Mouse (Mus musculus) ES-Bruce4 (cell line): ENCODE results near the gene Xndc1. TPM values are rescaled to one million over a fixed set of nuclear protein-coding genes. Genes with fewer than 3 reads are reported as not detected.
A peak's percentile ranks its signal among the peaks of the same experiment; 100 is the strongest.

Source experiments
- H3K27ac ChIP-seq: 2 replicates; pipeline ENCODE4 v1.5.1; 2012; ENCODE audit warnings: low read length, inconsistent platforms; ENCODE audit not compliant: insufficient read depth
- H3K27me3 ChIP-seq: 2 replicates; pipeline ENCODE4 v1.6.1; 2012; ENCODE audit warnings: mild to moderate bottlenecking, low read length, inconsistent platforms; ENCODE audit not compliant: control insufficient read depth, poor library complexity, insufficient read depth, severe bottlenecking
- H3K36me3 ChIP-seq: 2 replicates; pipeline ENCODE4 v1.6.1; 2012; ENCODE audit warnings: inconsistent platforms, mild to moderate bottlenecking, low read length, moderate library complexity; ENCODE audit not compliant: control insufficient read depth, poor library complexity, insufficient read depth, severe bottlenecking
- H3K4me1 ChIP-seq: one replicate; pipeline ENCODE4 v1.8.1; 2011; ENCODE audit warnings: low read length; ENCODE audit not compliant: control insufficient read depth, insufficient read depth
- H3K4me3 ChIP-seq: 2 replicates; pipeline ENCODE4 v1.5.1; 2011; ENCODE audit warnings: low read depth, mild to moderate bottlenecking, low read length
- H3K9ac ChIP-seq: 2 replicates; pipeline ENCODE4 v1.6.1; 2012; ENCODE audit warnings: low read depth, mild to moderate bottlenecking, inconsistent platforms; ENCODE audit not compliant: poor library complexity, severe bottlenecking
- H3K9me3 ChIP-seq: replicated peaks from 2 replicates; pipeline ENCODE4 v1.6.1; 2012; ENCODE audit warnings: mild to moderate bottlenecking, low read length, inconsistent platforms; ENCODE audit not compliant: control insufficient read depth, poor library complexity, insufficient read depth, severe bottlenecking
- CTCF ChIP-seq: IDR thresholded peaks from one replicate; pipeline ENCODE4 v1.8.1; 2011; ENCODE audit warnings: low read depth, low read length
- EP300 ChIP-seq: IDR thresholded peaks from 2 replicates; pipeline ENCODE4 v1.6.1; 2011; ENCODE audit warnings: low read depth, low read length; ENCODE audit not compliant: insufficient read depth
- POLR2A ChIP-seq: IDR thresholded peaks from one replicate; pipeline ENCODE4 v1.8.1; 2011; ENCODE audit warnings: low read length; ENCODE audit not compliant: insufficient read depth
- polyA plus RNA-seq: library from polyadenylated mRNA; stranded (reverse); fragments of >200 nt; gene quantifications from 2 replicates; pipeline ENCODE4 v1.2.4, GENCODE M21; 2011; ENCODE audit warnings: low read depth; ENCODE audit not compliant: missing spikeins, insufficient read depth, insufficient read length

Xndc1 gene
- polyA plus RNA-seq, 1 experiment: 54.2 TPM

GRCm38 (mm10) chr7:102104126-102104525, 38.8 kb downstream of the Xndc1 start:
- H3K9ac ChIP-seq: no peak overlapping the region
- no peaks in the 10 kb centered on the region for H3K27me3 ChIP-seq
- TF ChIP-seq POLR2A: no peak
- no peak for TF ChIP-seq EP300
- no peak for TF ChIP-seq CTCF
- H3K4me1 ChIP-seq: peaks cover 9% of the 10 kb centered on the region
- H3K27ac ChIP-seq: no peak overlapping the region
- H3K9me3 ChIP-seq: no peaks in the 10 kb centered on the region
- H3K4me3 ChIP-seq: no peak overlapping the region
- no peaks in the 10 kb centered on the region for H3K36me3 ChIP-seq

- H3K36me3 ChIP-seq: no peaks in the 10 kb centered on the region
- peak overlapping the region; percentile 59 for H3K4me3 ChIP-seq
- peaks cover 3% of the 10 kb centered on the region for H3K4me1 ChIP-seq
- H3K9me3 ChIP-seq: no peaks in the 10 kb centered on the region
- no peak for TF ChIP-seq EP300
- TF ChIP-seq POLR2A: no peak
- TF ChIP-seq CTCF: peak; percentile 45
- H3K9ac ChIP-seq: peak overlapping the region; percentile 67
- no peaks in the 10 kb centered on the region for H3K27me3 ChIP-seq
- no peak overlapping the region for H3K27ac ChIP-seq
These were observed 41.4 kb downstream of the Xndc1 start for GRCm38 (mm10) chr7:102106700-102107141.

GRCm38 (mm10) chr7:102108206-102108605, 42.9 kb downstream of the Xndc1 start:
- no peak overlapping the region for H3K4me3 ChIP-seq
- no peak overlapping the region for H3K27ac ChIP-seq
- H3K4me1 ChIP-seq: no peaks in the 10 kb centered on the region
- no peaks in the 10 kb centered on the region for H3K27me3 ChIP-seq
- H3K9me3 ChIP-seq: no peaks in the 10 kb centered on the region
- H3K36me3 ChIP-seq: no peaks in the 10 kb centered on the region
- TF ChIP-seq EP300 (no peak), CTCF (no peak), POLR2A (no peak)
- H3K9ac ChIP-seq: no peak overlapping the region

GRCm38 (mm10) chr7:102109171-102109570, 43.9 kb downstream of the Xndc1 start, which contains the start of gene Art5:
Gene Art5, minus strand, starts transcription at chr7:102109489.
- Histone ChIP-seq H3K36me3 (no peaks in the 10 kb centered on the region), H3K9me3 (no peaks in the 10 kb centered on the region), H3K27ac (no peak within 1 kb of the TSS), H3K27me3 (no peaks in the 10 kb centered on the region), H3K4me3 (no peak within 1 kb of the TSS), H3K9ac (no peak within 1 kb of the TSS), H3K4me1 (no peaks in the 10 kb centered on the region)
- TF ChIP-seq EP300 (no peak), POLR2A (no peak)

- no peaks in the 10 kb centered on the region for H3K27me3 ChIP-seq
- TF ChIP-seq POLR2A (no peak), CTCF (no peak), EP300 (no peak)
These were observed 44.4 kb downstream of the Xndc1 start for GRCm38 (mm10) chr7:102109746-102110145.

GRCm38 (mm10) chr7:102113151-102113729, 47.9 kb downstream of the Xndc1 start:
- peak overlapping the region; percentile 20 for H3K4me3 ChIP-seq
- TF ChIP-seq POLR2A: no peak
- TF ChIP-seq CTCF: no peak
- TF ChIP-seq EP300: no peak
- no peaks in the 10 kb centered on the region for H3K9me3 ChIP-seq
- no peaks in the 10 kb centered on the region for H3K27me3 ChIP-seq
- H3K27ac ChIP-seq: no peak overlapping the region
- no peaks in the 10 kb centered on the region for H3K36me3 ChIP-seq
- no peak overlapping the region for H3K9ac ChIP-seq
- H3K4me1 ChIP-seq: no peaks in the 10 kb centered on the region

More at GRCm38 (mm10) chr7:102109746-102110145, 44.4 kb downstream of the Xndc1 start:
- Histone ChIP-seq H3K9me3 (no peaks in the 10 kb centered on the region), H3K27ac (no peak overlapping the region), H3K4me1 (no peaks in the 10 kb centered on the region), H3K4me3 (no peak overlapping the region), H3K36me3 (no peaks in the 10 kb centered on the region), H3K9ac (no peak overlapping the region)
